23 mouse cellular contexts compared by ENCODE assay signal in genomic region chr4:114957403-114957802, GRCm38 (mm10). TPM values are rescaled to one million over a fixed set of nuclear protein-coding genes. Genes with fewer than 3 reads are reported as not detected.
DNase-seq lines count a peak whose midpoint lies in the region; ATAC-seq and TF ChIP-seq lines count a peak whose summit lies in the region.
"Had no signal": no experiment of that assay in that cellular context is flagged by ENCODE, and none has a peak within 500 bp of the region (broad histone marks: within the 10 kb centered on the region; RNA-seq: fewer than 3 reads in every experiment).

No protein-coding gene starts in this region.

- no peak for TF ChIP-seq CTCF in midbrain, postnatal 0 days (IDR thresholded peaks at IDR 0.05)

- no peaks in the 10 kb centered on the region for H3K4me1 ChIP-seq in midbrain, postnatal 0 days (ENCODE audit: insufficient read depth, low read length)
- no peaks in the 10 kb centered on the region for H3K4me1 ChIP-seq in midbrain, embryonic 16.5 days (ENCODE audit: control insufficient read depth, insufficient read depth, low read length)
- H3K4me1 ChIP-seq in forebrain, embryonic 12.5 days = no peaks in the 10 kb centered on the region
- H3K4me1 ChIP-seq: embryonic facial prominence, embryonic 15.5 days; heart, embryonic 15.5 days; intestine, embryonic 15.5 days; liver, embryonic 13.5 days had no signal

- H3K27ac ChIP-seq in midbrain, postnatal 0 days (ENCODE audit: low read depth, low read length) = no peak overlapping the region
- no peak overlapping the region for H3K27ac ChIP-seq in midbrain, embryonic 16.5 days (ENCODE audit: low read length)
- no peak overlapping the region for H3K27ac ChIP-seq in forebrain, embryonic 12.5 days
- H3K27ac ChIP-seq: embryonic facial prominence, embryonic 15.5 days; heart, embryonic 15.5 days; intestine, embryonic 15.5 days; liver, embryonic 13.5 days had no signal

- no peak for ATAC-seq in midbrain, postnatal 0 days (ENCODE audit: low FRiP score)
- no peak for ATAC-seq in midbrain, embryonic 16.5 days
- ATAC-seq in forebrain, embryonic 12.5 days (ENCODE audit: low FRiP score) = no peak
- ATAC-seq: intestine, embryonic 15.5 days had no signal

- no peak overlapping the region for H3K9ac ChIP-seq in midbrain, postnatal 0 days (replicated peaks; ENCODE audit: low read length, poor library complexity, severe bottlenecking)
- no peak overlapping the region for H3K9ac ChIP-seq in midbrain, embryonic 16.5 days (ENCODE audit: low read depth, low read length)
- H3K9ac ChIP-seq in forebrain, embryonic 12.5 days = no peak overlapping the region
- H3K9ac ChIP-seq: embryonic facial prominence, embryonic 15.5 days; heart, embryonic 15.5 days; intestine, embryonic 15.5 days; liver, embryonic 13.5 days had no signal

- DNase-seq in cerebellum, postnatal 10 days = peak; percentile 50 to 56
- DNase-seq in cerebellum, adult 9-11 months = no peak
- peak; percentile 27 for DNase-seq in kidney, adult 9 months
- no peak for DNase-seq in kidney, adult 11 months
- DNase-seq in midbrain, postnatal 0 days (ENCODE audit: low spot score) = peak; percentile 9
- no peak for DNase-seq in embryo, embryonic 10.5 days (ENCODE audit: low spot score)
- DNase-seq: liver, embryonic 13.5 days; right cerebral cortex, postnatal 4 days had no signal

- H3K4me3 ChIP-seq in midbrain, postnatal 0 days (ENCODE audit: low read depth, low read length) = no peak overlapping the region
- no peak overlapping the region for H3K4me3 ChIP-seq in midbrain, embryonic 16.5 days (ENCODE audit: low read depth, low read length)
- H3K4me3 ChIP-seq in forebrain, embryonic 12.5 days (replicated peaks) = no peak overlapping the region
- H3K4me3 ChIP-seq: embryonic facial prominence, embryonic 15.5 days; heart, embryonic 15.5 days; intestine, embryonic 15.5 days; liver, embryonic 13.5 days had no signal

- 0 out of 2 replicates have a peak, but pooled peaks cover 3% of the 10 kb centered on the region for H3K36me3 ChIP-seq in midbrain, postnatal 0 days (ENCODE audit: insufficient read depth, low read length)
- 0 out of 2 replicates have a peak, but pooled peaks cover 3% of the 10 kb centered on the region for H3K36me3 ChIP-seq in midbrain, embryonic 16.5 days (ENCODE audit: control insufficient read depth, insufficient read depth, low read length)
- peaks cover 13% of the 10 kb centered on the region for H3K36me3 ChIP-seq in forebrain, embryonic 12.5 days (replicated peaks)

- H3K27me3 ChIP-seq in midbrain, postnatal 0 days (ENCODE audit: insufficient read depth, low read length) = no peaks in the 10 kb centered on the region
- no peaks in the 10 kb centered on the region for H3K27me3 ChIP-seq in midbrain, embryonic 16.5 days (ENCODE audit: control insufficient read depth, insufficient read depth, low read depth, low read length)
- no peaks in the 10 kb centered on the region for H3K27me3 ChIP-seq in forebrain, embryonic 12.5 days
- H3K27me3 ChIP-seq: embryonic facial prominence, embryonic 15.5 days; heart, embryonic 15.5 days; intestine, embryonic 15.5 days; liver, embryonic 13.5 days had no signal

- H3K4me2 ChIP-seq in midbrain, postnatal 0 days (ENCODE audit: low read depth, low read length, poor library complexity, severe bottlenecking) = no peak overlapping the region
- H3K4me2 ChIP-seq in midbrain, embryonic 16.5 days (ENCODE audit: low read length) = no peak overlapping the region
- no peak overlapping the region for H3K4me2 ChIP-seq in forebrain, embryonic 12.5 days
- H3K4me2 ChIP-seq: embryonic facial prominence, embryonic 15.5 days; heart, embryonic 15.5 days; intestine, embryonic 15.5 days; liver, embryonic 13.5 days had no signal

- no peaks in the 10 kb centered on the region for H3K9me3 ChIP-seq in midbrain, postnatal 0 days (ENCODE audit: low read length)
- no peaks in the 10 kb centered on the region for H3K9me3 ChIP-seq in midbrain, embryonic 16.5 days (replicated peaks; ENCODE audit: control insufficient read depth, low read length, poor library complexity, severe bottlenecking)
- H3K9me3 ChIP-seq in forebrain, embryonic 12.5 days = no peaks in the 10 kb centered on the region
- H3K9me3 ChIP-seq: embryonic facial prominence, embryonic 15.5 days; heart, embryonic 15.5 days; intestine, embryonic 15.5 days; liver, embryonic 13.5 days had no signal

RNA-seq across cellular contexts. Expression of gene Cmpk1, which starts 29.6 kb away (rescaled TPM):
- total RNA-seq in midbrain, postnatal 0 days (2014; rRNA removed) = 83.6 and 116 TPM in 2 replicates
- 231 and 234 TPM in 2 replicates for polyA plus RNA-seq in midbrain, postnatal 0 days (2015; fragmentation: Nextera tagmentation; extraction: Ambion mirVana)
- 218 and 229 TPM in 2 replicates for polyA plus RNA-seq in midbrain, embryonic 16.5 days (2015; fragmentation: Nextera tagmentation; extraction: Ambion mirVana)
- 123 and 129 TPM in 2 replicates for polyA plus RNA-seq in forebrain, embryonic 12.5 days (2016; fragmentation: Nextera tagmentation; extraction: Ambion mirVana)

RNA-seq across cellular contexts. Expression of gene Foxe3, which starts 31.6 kb away (rescaled TPM):
- 0.27 TPM in 1 of 2 replicates, not detected in the other for total RNA-seq in midbrain, postnatal 0 days (2014; rRNA removed)
- 0.31 and 0.39 TPM in 2 replicates for polyA plus RNA-seq in midbrain, postnatal 0 days (2015; fragmentation: Nextera tagmentation; extraction: Ambion mirVana)
- polyA plus RNA-seq in midbrain, embryonic 16.5 days (2015; fragmentation: Nextera tagmentation; extraction: Ambion mirVana) = not detected in 2 replicates
- polyA plus RNA-seq in forebrain, embryonic 12.5 days (2016; fragmentation: Nextera tagmentation; extraction: Ambion mirVana) = not detected in 2 replicates
- total RNA-seq: adrenal gland, adult 18-20 months; ES-E14; layer of hippocampus, postnatal 10 days; left cerebral cortex, postnatal 36 days; megakaryocyte progenitor cell, adult 5-6 weeks had no signal
- polyA plus RNA-seq: C2C12; embryonic facial prominence, embryonic 15.5 days; gonadal fat pad, adult 2 months; heart, embryonic 15.5 days; hindbrain, embryonic 11.5 days; intestine, embryonic 15.5 days; liver, embryonic 13.5 days; neural tube, embryonic 14.5 days; urinary bladder, adult 2 months had no signal

RNA-seq across cellular contexts. Expression of gene Stil, which starts 42.6 kb away (rescaled TPM):
- 1.9 and 2.6 TPM in 2 replicates for total RNA-seq in midbrain, postnatal 0 days (2014; rRNA removed)
- 1.4 and 1.8 TPM in 2 replicates for polyA plus RNA-seq in midbrain, postnatal 0 days (2015; fragmentation: Nextera tagmentation; extraction: Ambion mirVana)
- polyA plus RNA-seq in midbrain, embryonic 16.5 days (2015; fragmentation: Nextera tagmentation; extraction: Ambion mirVana) = 2.0 and 2.1 TPM in 2 replicates
- polyA plus RNA-seq in forebrain, embryonic 12.5 days (2016; fragmentation: Nextera tagmentation; extraction: Ambion mirVana) = 20.7 and 21.0 TPM in 2 replicates

RNA-seq across cellular contexts. Expression of gene Foxd2, which starts 48.7 kb away (rescaled TPM):
- total RNA-seq in midbrain, postnatal 0 days (2014; rRNA removed) = 1.0 and 2.5 TPM in 2 replicates
- 0.44 and 0.58 TPM in 2 replicates for polyA plus RNA-seq in midbrain, postnatal 0 days (2015; fragmentation: Nextera tagmentation; extraction: Ambion mirVana)
- polyA plus RNA-seq in midbrain, embryonic 16.5 days (2015; fragmentation: Nextera tagmentation; extraction: Ambion mirVana) = 0.23 and 0.24 TPM in 2 replicates
- 1.1 and 2.8 TPM in 2 replicates for polyA plus RNA-seq in forebrain, embryonic 12.5 days (2016; fragmentation: Nextera tagmentation; extraction: Ambion mirVana)
- polyA plus RNA-seq: heart, embryonic 15.5 days; liver, embryonic 13.5 days; neural tube, embryonic 14.5 days had no signal

Comparison
In these comparisons a context has a peak if more than half of its experiments do, and no peak if none do; other contexts are left out.
1. DNase-seq: peak in cerebellum, postnatal 10 days (2 of 2), kidney, adult 9 months (single experiment) and midbrain, postnatal 0 days (single experiment); none in cerebellum, adult 9-11 months (single experiment), kidney, adult 11 months (single experiment) and embryo, embryonic 10.5 days (single experiment).